Mouse (Mus musculus) frontal cortex, postnatal 36 days (tissue): ENCODE measurements at regions not wholly inside any gene's neighbourhood (a gene's known extent, or its start where the extent isn't known, plus 50 kb on each side); places are given as distances from the start of the nearest gene placed in this dataset.
A peak's percentile ranks its signal among the peaks of the same experiment; 100 is the strongest.

Experiments
- DNase-seq, 2 experiments: peaks; one replicate each; pipeline ENCODE4 v3.0.0; 2022; ENCODE audit warnings: low spot score in 2 of 2

DNA sequence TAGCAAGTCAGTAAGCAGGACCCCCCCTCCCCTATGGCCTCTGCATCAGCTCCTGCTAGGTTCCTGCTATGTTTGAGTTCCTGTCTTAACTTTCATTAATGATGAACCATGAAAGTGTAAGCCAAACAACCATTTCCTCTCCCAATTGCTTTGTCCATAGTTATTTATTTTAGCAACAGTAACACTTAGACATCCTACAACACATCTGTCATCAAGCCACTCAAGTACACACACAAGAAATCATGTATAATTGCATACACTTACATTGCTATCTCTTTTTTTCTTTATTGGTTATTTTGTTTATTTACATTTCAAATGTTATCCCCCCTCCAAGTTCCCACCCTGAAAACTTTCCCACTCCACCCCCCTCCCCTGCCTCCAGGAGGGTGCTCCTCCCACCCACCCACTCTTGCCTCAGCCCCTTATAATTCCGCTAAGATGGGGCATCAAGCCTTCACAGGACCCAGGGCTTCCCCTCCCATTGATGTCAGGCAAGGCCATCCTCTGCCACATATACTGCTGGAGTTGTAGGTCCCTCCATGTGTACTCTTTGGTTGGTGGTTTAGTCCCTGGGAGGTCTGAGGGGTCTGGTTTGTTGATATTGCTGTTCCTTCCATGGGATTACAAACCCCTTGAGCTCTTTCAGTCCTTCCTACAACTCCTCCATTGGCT lies 310.9 kb upstream of the Ccnh start:
- DNase-seq = no peak

DNA sequence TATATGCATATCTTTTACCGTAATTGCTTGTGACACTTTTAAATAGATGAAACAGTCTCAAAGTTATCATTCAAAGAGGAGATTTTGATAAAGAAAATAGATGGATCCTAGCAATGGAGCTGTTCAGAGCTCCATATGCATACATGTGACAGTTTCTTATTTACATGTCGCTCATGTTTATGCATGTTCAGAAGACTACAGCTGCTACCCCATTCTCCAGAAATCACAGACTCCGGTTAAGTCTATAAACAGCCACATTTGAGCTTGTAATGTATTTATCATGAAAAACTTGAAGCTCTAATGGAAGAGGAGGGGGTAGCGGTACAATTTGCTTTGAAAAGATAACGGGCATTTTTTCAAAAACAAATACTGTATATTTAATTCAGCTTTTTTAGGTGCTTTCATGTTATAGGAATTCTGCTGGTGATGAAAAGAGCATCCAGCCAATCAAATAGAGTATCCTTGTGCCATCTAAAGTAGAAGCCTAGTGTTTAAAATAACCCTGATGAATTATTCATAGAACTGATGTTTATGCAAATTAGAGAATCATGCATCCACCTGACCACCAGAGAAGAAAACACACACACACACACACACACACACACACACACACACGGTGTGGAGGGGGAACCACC lies 283.7 kb upstream of the Ccnh start:
- DNase-seq = peak in 1 of 2 experiments; percentile 38

DNA sequence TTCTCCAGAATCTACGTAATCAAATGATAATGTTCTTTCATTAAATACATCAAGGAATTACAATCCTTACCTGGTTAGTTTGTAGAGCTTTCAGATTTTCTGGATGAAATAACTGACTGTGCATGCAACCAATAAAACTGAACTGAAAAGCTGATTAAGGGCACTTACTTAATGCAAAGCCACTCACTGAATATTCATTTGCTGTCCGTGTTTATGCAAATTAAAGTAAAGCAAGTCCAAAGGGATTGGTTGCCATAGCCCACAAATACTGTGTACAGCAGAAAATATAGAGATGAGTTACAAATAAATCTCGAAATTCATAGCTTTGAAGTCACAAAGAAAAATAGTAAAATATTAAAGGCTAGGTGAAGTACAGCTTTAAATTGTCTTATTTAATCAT lies 283.2 kb upstream of the Ccnh start:
- DNase-seq = no peak

DNA sequence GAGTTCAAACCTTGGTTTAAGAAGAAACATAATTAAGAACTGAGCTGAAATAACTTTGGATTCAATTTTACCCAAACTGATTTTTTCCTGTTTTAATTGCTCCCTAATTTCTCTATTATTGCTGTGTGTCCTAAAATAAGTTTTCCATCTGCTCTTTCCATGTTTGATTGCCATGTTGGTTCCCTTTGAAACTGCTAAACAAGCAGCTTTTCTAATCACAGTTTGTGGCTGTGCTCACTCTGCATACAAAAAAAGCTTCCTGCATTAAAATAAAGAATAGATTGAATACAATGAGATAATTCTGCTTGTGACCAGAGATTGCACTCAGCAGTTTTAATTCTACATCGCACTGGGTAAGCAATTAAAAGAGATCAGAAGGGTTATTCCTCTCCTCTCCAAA lies 257.9 kb upstream of the Ccnh start:
- no peak for DNase-seq

DNA sequence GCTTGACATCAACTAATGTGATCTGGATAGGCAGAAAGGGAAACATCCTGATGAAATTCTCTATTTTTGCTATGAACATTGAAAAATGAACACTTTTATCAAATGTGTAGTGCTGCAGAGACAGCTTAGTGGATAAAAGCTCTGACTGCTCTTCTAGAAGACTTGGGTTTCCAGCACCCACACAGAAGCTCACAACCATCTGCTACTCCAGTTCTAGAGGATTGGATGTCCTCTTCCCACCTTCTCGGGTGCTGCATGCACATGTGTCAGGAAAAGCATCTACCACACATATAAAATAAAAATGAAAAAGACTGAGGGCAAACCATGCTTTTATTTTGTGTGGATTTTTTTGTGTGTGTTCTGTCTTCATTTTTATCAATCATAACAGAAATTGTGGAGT lies 253.6 kb upstream of the Ccnh start:
- DNase-seq = peak; percentile 16 to 67

DNA sequence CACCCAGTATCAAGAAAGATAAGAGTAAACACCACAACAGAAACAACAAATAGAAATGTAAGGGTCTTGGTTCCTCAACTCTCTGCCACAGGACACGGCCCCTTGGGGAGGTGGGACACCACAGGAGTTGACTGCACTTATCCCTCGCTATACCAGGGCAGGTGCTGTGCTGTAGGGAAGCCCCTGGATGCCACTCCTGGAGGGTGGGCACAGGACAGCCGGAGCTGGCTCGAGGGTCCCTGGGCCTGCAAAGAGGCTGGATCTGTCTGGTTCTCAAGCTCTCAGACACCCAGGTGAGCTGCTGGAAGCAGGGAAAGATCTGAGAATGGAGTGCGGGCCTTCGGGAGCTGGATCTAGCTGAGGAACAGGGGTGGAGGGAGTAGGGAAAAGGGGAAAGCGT lies 249.5 kb upstream of the Ccnh start:
- DNase-seq = no peak

DNA sequence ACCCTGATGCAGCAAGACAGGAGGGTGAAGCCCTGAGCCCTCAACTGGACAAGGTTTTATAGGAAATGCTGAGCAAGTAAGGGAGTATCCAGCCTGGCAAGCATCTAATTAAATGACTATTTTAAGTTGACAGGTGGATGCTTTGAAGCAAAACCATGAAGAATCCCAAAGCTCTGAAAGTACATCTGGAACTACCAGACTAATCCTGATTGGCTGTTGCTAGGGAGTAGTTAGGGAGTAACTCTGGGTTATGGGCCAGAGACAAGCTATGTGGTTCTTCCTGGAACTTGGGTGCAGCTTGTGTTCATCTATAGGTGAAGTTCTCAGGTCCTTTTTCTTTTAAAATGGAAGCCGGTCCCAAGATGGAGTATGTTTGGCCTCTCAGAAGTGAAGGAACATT lies 248.3 kb upstream of the Ccnh start:
- no peak for DNase-seq

DNA sequence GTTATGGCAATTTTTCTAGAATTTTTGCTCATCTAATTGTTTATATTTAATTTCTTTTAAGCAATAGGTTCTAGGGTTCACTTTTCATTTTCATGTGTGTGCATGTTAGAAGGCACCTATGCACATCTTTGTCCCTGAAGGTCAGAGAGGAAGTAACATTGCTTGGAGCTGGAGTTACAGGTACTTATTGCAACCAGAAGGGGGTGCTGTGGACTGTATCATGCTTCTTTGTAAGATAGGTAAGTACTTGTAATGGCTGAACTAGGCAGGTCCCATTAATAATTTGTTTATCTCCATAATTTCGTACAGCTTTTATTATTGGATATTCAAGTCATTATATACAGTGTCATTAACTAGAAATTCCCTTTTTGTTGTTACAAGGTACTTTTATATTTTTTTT lies 238.3 kb upstream of the Ccnh start:
- peak in 1 of 2 experiments; percentile 15 for DNase-seq

DNA sequence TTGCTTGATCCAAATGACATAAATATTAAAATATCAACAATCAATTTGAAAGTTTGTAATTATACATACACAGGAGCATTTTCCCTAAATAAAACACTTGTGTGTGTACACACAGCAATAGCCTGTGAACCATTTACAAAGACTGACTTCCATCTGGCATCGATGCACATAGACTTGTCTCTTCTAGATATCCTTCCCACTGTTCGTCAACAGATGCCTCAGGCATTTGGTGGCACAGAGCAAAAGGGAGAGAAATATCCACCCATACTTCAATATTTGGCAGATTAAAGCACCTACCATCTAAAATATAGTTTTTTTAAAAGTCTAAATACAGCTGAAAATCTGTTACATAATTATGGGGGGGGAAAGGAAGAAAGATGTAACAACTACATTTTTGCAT lies 236.0 kb upstream of the Ccnh start:
- DNase-seq = no peak

DNA sequence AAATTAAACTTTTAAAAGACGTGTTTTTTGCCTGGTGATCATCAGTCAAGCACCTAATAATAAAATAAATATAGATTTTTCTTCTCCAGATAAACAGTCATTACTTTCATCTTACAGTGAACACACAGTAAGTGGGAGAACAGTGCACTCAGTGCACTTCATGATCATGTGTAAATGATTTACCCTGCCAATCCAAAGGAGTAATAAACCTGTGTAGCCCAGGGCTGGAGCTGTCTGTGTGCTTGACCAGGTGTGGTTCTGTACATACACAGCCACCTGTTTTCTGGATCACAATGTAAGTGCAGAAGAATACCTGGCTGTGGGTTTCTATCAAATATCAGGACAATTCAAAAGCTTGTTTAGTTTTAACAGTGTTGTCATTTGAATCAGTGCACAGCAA lies 235.4 kb upstream of the Ccnh start:
- DNase-seq = no peak

DNA sequence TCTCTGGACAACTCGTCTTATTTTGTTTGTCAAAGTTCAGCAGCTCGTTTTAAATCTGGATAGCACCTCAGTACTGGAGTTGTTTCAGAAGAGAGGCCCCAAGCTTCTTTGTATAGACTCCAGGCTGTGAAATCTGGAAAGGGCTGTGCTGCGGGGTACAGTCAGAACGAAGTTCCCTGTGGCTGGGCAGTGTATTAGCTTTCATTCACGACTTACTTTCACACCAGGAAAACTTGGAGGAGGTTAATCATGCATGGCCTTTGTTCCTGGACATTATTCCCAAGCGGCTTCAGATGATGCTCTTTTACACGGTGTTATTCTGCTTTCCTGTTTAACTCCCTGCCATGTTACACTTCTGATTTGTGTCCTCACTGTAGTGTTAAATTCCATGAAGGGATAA lies 220.3 kb upstream of the Ccnh start:
- no peak for DNase-seq
